Mouse (Mus musculus): ENCODE data around the gene Trpv2. TPM values are rescaled to one million over a fixed set of nuclear protein-coding genes. Genes with fewer than 3 reads are reported as not detected.

Gene Trpv2
- polyA plus RNA-seq, 1 experiment = 4.1 TPM

DNA sequence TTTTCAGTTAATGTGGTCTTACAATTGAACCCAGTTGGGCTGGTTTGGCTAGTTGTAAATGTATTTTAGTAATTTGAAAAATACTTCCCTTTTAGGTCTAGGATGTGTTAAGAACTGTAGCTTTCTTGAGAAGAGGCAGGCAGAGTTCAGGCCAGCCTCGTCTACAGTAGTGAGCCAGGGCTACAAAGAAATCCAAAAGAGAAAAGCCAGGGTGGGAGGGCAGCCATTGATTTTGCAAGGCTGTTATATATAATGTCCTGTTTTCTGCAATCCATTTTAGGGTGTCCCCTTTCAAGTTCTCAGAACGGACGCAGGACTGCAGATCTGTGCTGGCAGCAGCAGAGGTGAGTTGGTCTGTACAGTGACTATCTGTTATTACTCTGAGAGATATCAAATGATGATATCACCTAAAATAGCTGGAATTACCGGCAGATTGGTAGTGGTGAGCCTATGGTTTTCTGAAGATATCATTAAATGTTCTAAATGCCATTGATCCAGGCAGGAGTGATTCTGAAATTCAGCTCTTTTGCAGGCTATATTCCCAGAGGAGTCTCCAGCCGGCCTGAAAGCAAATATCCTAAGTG, 29.9 kb downstream of the Trpv2 start:
- WGBS = 47% methylated on average over 5 of the region's 5 CpGs
- Histone ChIP-seq H3K4me3 (ENCODE audit: insufficient read depth, low read depth, low read length) (no peak overlapping the region), H3K27ac (ENCODE audit: insufficient read depth, low read depth, low read length) (no peak overlapping the region), H3K4me1 (ENCODE audit: control insufficient read depth, insufficient read depth, low read length) (peaks cover 6% of the 10 kb centered on the region; the same call in 1 of the 2 replicates), H3K36me3 (ENCODE audit: control insufficient read depth, insufficient read depth, low read length) (peaks cover 5% of the 10 kb centered on the region), H3K27me3 (replicated peaks; ENCODE audit: control insufficient read depth, insufficient read depth, low read length) (no peaks in the 10 kb centered on the region)
- no peak for DNase-seq
- TF ChIP-seq POLR2A (IDR thresholded peaks at IDR 0.05; ENCODE audit: low read depth, low read length) = no peak
- no peak for TF ChIP-seq CTCF (conservative IDR thresholded peaks at IDR 0.05; ENCODE audit: insufficient read depth, insufficient read length, low read depth, low read length)

DNA sequence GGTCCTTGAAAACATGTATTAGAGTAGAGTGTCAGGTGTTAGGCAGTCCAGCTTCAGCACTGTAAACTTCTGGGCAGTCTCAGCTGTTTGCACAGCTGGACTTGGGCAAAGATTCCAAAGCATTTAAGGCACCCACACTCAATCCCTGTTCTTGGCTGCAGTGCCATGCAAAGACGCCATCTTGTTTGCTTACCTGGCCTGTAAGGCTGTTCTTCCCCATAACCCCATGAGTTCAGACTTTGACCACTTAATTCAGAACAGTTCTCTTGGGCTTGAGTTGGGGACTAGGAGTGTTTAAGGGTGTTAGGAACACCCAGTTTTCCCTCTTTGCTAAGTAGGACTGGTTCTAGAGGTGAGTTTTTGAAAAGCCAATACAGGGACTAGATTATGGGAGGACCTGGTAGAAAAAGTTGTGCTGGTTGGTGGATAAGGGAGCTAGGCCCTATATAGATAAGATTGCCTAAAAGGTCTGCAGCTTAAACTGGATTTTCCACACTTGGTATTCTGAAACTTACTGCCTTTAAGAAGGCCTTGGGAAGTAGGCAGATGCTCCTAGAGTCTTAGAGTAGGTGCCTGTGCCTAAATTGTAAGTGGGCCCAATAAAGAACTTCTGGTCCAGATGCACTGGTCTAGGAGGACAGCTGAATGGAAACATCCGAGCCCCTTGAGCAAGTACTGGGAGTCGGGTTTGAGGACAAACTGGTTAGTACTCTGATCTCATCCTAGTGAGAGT, 30.8 kb downstream of the Trpv2 start:
- Histone ChIP-seq H3K36me3 (ENCODE audit: control insufficient read depth, insufficient read depth, low read length) (peaks cover 5% of the 10 kb centered on the region), H3K27me3 (replicated peaks; ENCODE audit: control insufficient read depth, insufficient read depth, low read length) (no peaks in the 10 kb centered on the region), H3K4me3 (ENCODE audit: insufficient read depth, low read depth, low read length) (no peak overlapping the region), H3K4me1 (ENCODE audit: control insufficient read depth, insufficient read depth, low read length) (peaks cover 6% of the 10 kb centered on the region; the same call in 1 of the 2 replicates), H3K27ac (ENCODE audit: insufficient read depth, low read depth, low read length) (no peak overlapping the region)
- 51% methylated on average over 3 of the region's 3 CpGs for WGBS
- no peak for DNase-seq
- TF ChIP-seq POLR2A (IDR thresholded peaks at IDR 0.05; ENCODE audit: low read depth, low read length) (no peak), CTCF (conservative IDR thresholded peaks at IDR 0.05; ENCODE audit: insufficient read depth, insufficient read length, low read depth, low read length) (no peak)

DNA sequence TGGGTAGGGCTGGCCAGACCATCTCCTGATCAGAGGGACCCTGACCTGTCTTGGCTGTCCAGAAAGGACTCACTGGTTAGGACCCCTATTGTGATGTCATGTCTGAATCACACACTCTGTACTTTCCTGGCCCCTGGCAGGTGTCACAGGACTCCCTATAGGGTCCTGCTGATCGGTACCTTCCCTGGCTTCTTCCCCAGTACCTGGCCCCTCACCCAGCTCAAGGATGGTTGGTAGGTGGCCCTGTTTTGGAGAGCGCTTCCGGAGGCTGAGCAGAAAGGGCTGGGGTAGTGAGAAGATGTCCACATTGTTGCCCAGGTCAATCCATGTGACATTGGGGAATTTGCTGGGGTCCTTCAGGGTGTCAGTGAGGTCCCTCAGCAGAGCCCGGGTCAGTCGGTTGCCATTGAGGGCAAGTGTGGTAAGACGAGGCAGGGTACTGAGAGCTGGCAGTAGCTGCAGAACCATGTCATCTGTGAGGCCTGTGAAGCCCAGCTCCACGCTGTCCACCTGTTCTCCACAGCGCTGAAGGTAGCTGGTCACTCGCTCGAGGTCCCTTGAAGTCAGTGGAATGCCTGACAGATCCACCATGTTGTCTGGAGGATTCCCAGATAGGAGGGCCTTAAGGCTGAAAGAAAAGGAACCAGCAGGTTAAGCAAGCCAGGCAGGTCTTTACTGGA, 31.5 kb downstream of the Trpv2 start:
- Histone ChIP-seq H3K27me3 (replicated peaks; ENCODE audit: control insufficient read depth, insufficient read depth, low read length) (no peaks in the 10 kb centered on the region), H3K27ac (ENCODE audit: insufficient read depth, low read depth, low read length) (no peak overlapping the region), H3K4me3 (ENCODE audit: insufficient read depth, low read depth, low read length) (no peak overlapping the region), H3K36me3 (ENCODE audit: control insufficient read depth, insufficient read depth, low read length) (peaks cover 5% of the 10 kb centered on the region), H3K4me1 (ENCODE audit: control insufficient read depth, insufficient read depth, low read length) (peaks cover 6% of the 10 kb centered on the region; the same call in 1 of the 2 replicates)
- WGBS = 71% methylated on average over 10 of the region's 10 CpGs
- no peak for TF ChIP-seq POLR2A (IDR thresholded peaks at IDR 0.05; ENCODE audit: low read depth, low read length)
- no peak for TF ChIP-seq CTCF (conservative IDR thresholded peaks at IDR 0.05; ENCODE audit: insufficient read depth, insufficient read length, low read depth, low read length)
- DNase-seq = no peak

DNA sequence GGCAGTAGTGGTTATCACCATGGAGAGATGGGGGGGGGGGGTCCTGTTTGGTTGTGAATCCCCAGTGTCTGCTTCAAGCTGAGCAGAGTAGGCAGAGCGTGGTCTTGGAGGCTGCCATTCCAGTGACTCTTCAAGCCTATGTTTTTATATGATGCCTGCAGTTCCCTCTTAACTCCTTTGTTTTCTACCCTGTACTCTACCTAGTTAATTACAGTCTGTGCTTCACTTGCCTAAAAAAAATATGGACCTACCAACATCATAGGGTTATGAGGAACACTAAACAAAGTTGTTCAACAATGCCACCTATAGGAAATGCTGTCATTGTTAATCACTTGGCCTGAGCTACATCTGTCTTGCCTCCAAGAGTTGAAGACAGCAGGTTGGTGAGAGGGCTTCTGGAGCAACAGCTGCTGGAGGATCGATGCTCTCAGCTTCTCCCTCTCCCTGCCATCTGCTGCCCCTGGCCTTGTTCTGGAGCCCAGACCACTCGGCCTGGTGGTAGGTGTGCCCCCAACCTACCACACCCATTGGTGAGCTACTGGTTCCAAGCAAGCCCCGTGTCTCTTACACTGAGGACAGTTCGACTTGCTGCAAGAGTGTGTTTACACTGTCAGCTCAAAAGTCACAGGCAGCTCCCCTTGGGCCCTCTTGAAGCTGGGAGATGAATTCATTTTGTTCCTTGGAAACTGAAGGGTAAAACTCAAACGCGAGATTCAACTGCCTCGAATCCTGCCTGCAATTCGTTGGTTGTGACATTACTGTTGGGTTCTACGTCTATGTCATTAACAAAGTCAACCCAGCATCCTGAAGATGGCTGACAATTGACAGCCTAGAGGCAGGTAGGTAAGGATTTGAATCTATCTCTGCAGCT, 32.2 kb downstream of the Trpv2 start:
- Histone ChIP-seq H3K36me3 (ENCODE audit: control insufficient read depth, insufficient read depth, low read length) (peaks cover 5% of the 10 kb centered on the region), H3K27me3 (replicated peaks; ENCODE audit: control insufficient read depth, insufficient read depth, low read length) (no peaks in the 10 kb centered on the region), H3K4me3 (ENCODE audit: insufficient read depth, low read depth, low read length) (no peak overlapping the region), H3K4me1 (ENCODE audit: control insufficient read depth, insufficient read depth, low read length) (peaks cover 6% of the 10 kb centered on the region; the same call in 1 of the 2 replicates), H3K27ac (ENCODE audit: insufficient read depth, low read depth, low read length) (no peak overlapping the region)
- WGBS = 64% methylated on average over 10 of the region's 10 CpGs
- DNase-seq = no peak
- TF ChIP-seq CTCF (conservative IDR thresholded peaks at IDR 0.05; ENCODE audit: insufficient read depth, insufficient read length, low read depth, low read length) (no peak), POLR2A (IDR thresholded peaks at IDR 0.05; ENCODE audit: low read depth, low read length) (no peak)

DNA sequence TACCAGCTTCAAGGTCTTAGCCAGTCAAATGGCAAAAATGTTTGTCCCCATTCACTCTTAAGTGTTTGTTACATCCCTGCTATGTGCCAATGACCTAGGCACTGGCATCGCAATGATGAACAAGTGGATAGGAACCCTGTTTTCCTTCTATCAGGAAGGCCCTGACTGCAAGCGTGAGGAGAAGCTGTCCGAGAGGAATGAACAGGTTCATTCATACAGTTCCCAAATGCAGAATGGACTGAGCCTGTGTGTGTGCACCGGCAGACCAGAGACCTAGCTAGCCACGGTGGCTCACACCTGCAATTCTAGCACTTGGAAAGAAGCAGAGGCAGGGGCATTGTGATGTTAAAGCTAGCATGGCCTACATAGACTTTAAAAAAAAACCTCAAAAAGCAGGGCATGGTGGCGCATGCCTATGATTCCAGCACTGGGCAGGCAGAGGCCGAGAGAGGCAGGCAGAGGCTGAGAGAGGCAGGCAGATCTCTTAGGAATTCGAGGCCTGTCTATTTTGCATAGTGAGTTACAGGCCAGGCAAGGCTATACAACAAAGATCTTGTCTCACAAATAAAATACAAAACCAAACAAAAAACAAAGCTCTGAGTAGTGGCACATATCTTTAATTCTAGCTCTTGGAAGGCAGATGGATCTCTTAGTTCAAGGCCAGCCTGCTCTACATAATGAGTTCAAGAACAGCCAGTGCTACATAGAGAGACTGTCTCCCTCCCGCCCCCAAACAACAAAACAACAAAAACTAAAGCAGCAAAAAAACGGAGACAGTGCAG, 33.1 kb downstream of the Trpv2 start:
- Histone ChIP-seq H3K27me3 (replicated peaks; ENCODE audit: control insufficient read depth, insufficient read depth, low read length) (no peaks in the 10 kb centered on the region), H3K27ac (ENCODE audit: insufficient read depth, low read depth, low read length) (no peak overlapping the region), H3K4me1 (ENCODE audit: control insufficient read depth, insufficient read depth, low read length) (peaks cover 3% of the 10 kb centered on the region; the same call in 1 of the 2 replicates), H3K36me3 (ENCODE audit: control insufficient read depth, insufficient read depth, low read length) (peaks cover 5% of the 10 kb centered on the region), H3K4me3 (ENCODE audit: insufficient read depth, low read depth, low read length) (no peak overlapping the region)
- DNase-seq = no peak
- TF ChIP-seq POLR2A (IDR thresholded peaks at IDR 0.05; ENCODE audit: low read depth, low read length) (no peak), CTCF (conservative IDR thresholded peaks at IDR 0.05; ENCODE audit: insufficient read depth, insufficient read length, low read depth, low read length) (no peak)
- WGBS = 69% methylated on average over 10 of the region's 10 CpGs

DNA sequence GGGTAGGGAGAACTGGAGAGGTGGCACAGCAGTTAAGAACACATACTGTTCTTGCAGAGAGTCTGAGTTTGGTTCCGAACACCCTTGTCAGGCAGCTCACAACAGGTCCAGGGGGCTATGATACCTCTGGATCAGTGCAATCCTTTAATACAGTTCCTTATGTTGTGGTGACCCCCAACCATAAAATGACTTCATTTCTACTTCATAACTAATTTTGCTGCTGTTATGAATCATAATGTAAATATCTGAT, 33.6 kb downstream of the Trpv2 start:
- 100% methylated on average over 1 of the region's 1 CpGs for WGBS
- peaks cover 5% of the 10 kb centered on the region for H3K36me3 ChIP-seq (ENCODE audit: control insufficient read depth, insufficient read depth, low read length)
- no peak overlapping the region for H3K27ac ChIP-seq (ENCODE audit: insufficient read depth, low read depth, low read length)
- TF ChIP-seq CTCF (conservative IDR thresholded peaks at IDR 0.05; ENCODE audit: insufficient read depth, insufficient read length, low read depth, low read length) = no peak
- no peak for TF ChIP-seq POLR2A (IDR thresholded peaks at IDR 0.05; ENCODE audit: low read depth, low read length)
- no peak overlapping the region for H3K4me3 ChIP-seq (ENCODE audit: insufficient read depth, low read depth, low read length)
- no peak for DNase-seq
- peaks cover 3% of the 10 kb centered on the region; the same call in 1 of the 2 replicates for H3K4me1 ChIP-seq (ENCODE audit: control insufficient read depth, insufficient read depth, low read length)
- no peaks in the 10 kb centered on the region for H3K27me3 ChIP-seq (replicated peaks; ENCODE audit: control insufficient read depth, insufficient read depth, low read length)
